Mouse (Mus musculus): ENCODE measurements at regions not wholly inside any gene's neighbourhood (a gene's known extent, or its start where the extent isn't known, plus 50 kb on each side); places are given as distances from the start of the nearest gene placed in this dataset.

DNA sequence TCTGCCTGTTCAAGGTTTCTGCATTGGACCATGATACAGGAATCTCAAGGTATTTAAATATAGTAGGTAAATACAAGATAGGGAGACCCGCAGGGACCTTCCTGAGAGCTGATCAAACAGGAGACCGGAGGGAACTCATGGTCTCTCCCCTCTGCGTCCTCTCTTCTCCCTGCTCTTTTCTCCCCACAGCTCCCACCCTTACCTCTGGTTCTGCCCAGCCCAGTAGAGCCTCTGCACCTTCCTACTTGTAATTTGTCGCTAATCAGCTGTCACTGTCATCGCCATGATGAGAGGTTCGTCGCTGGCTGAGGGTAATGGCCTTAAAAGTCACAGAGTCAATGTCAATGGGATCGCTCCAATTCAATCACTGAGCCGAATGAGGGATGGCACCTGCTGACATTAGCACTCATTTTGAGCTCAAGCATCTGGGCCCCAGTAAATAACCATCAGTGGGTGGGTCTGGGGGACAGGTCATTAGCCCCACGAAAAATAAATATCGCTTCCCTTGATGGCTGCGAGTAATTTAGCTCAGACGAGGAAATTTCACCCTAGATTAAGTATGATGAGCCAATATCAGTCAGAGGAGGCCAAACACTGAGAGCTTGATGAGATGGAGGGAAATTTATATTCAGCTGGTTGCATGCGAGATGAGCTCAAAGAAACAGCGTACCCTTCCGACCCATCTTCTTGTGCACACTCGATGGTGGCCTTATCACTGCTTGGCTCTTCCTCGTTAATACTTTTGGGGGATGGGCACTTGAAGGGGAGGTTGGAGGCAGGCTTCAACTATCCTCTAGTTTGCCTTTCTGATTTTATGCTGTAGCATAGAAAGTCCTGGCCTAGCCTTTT lies 56.2 kb upstream of the Paqr3 start:
- H3K27ac ChIP-seq (ENCODE audit: low read length) = no peak overlapping the region
- no peaks in the 10 kb centered on the region for H3K9me3 ChIP-seq (ENCODE audit: control insufficient read depth, low read length)
- H3K4me3 ChIP-seq (ENCODE audit: low read length) = no peak overlapping the region
- H3K36me3 ChIP-seq (ENCODE audit: control insufficient read depth, insufficient read depth, low read length) = no peaks in the 10 kb centered on the region
- no peaks in the 10 kb centered on the region for H3K27me3 ChIP-seq (ENCODE audit: control insufficient read depth, insufficient read depth, low read depth, low read length)
- no peak for ATAC-seq (ENCODE audit: low read depth)
- H3K9ac ChIP-seq (ENCODE audit: low read length) = no peak overlapping the region
- no peak overlapping the region for H3K4me2 ChIP-seq (ENCODE audit: low read depth, low read length)
- peaks cover 5% of the 10 kb centered on the region; the same call in 1 of the 2 replicates for H3K4me1 ChIP-seq (replicated peaks; ENCODE audit: control insufficient read depth, insufficient read depth, low read length)
- 52% methylated on average over 18 of the region's 18 CpGs for whole genome bisulfite sequencing

DNA sequence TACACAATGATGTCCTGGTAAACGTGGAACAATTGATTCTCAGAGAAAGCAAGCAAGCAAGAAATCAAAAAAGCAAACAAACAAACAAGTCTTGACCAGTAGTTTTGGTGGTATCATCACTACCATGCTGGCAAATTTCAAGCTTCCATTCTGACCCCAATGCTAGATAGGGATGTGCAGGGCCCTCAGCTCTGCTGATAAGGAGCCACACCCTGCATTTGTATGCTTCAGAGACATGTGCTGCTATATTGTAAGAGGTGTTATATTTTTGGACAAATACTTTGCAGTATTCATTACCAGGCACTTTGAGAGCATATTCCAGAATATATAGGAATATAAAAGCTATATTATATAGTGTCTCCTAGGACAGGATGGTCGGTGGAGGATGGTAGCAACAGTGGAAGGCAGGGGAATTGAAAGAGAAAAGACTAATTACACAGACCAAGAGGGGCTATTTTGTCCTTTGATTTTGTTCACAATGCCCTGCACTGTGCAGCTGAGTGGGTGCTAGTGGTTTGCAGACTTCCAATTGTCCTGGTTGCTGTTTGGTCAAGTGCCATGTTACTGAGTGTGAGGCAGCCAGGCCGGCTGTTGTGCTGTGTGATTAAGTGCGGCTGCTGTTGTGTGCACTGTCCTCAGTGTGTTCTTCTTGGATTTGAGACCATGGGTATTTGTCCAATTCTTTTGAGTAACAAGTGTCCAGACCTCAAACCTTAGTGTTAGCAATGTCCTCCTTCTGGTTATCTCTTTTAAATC lies 54.9 kb upstream of the Paqr3 start:
- ATAC-seq (ENCODE audit: low read depth) = peak; percentile 95
- Histone ChIP-seq H3K4me2 (ENCODE audit: low read depth, low read length) (no peak overlapping the region), H3K27me3 (ENCODE audit: control insufficient read depth, insufficient read depth, low read depth, low read length) (no peaks in the 10 kb centered on the region), H3K9me3 (ENCODE audit: control insufficient read depth, low read length) (no peaks in the 10 kb centered on the region), H3K4me1 (replicated peaks; ENCODE audit: control insufficient read depth, insufficient read depth, low read length) (peaks cover 5% of the 10 kb centered on the region; the same call in 1 of the 2 replicates), H3K36me3 (ENCODE audit: control insufficient read depth, insufficient read depth, low read length) (no peaks in the 10 kb centered on the region), H3K27ac (ENCODE audit: low read length) (no peak overlapping the region), H3K4me3 (ENCODE audit: low read length) (no peak overlapping the region), H3K9ac (ENCODE audit: low read length) (no peak overlapping the region)
- WGBS = 33% methylated on average over 4 of the region's 4 CpGs
